Mouse (Mus musculus): ENCODE results near the gene Map3k5.

DNA sequence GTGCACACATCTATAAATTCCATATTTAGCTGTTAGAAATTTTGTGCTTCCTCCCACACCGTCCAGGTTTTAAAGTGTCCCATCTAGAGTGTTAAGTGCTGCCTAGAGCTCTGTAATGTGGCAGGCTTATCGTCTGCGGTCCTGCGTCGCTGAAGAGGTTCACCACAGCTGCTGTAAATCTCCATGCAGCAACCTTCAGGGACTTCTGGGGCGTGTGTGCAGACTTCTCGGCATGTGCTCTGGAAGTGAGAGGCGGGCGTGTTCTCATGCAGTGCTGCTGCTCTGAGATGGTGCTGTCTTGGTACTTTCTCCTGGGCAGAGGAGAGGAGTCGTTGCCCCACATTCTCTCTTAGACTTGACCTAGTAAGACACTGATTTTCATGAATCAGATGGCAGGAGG, 246.9 kb downstream of the Map3k5 start:
- TF ChIP-seq CTCF (IDR thresholded peaks at IDR 0.05; ENCODE audit: control insufficient read depth, insufficient read depth, insufficient replicate concordance, low read depth, low read length) (no peak), POLR2A (IDR thresholded peaks at IDR 0.05; ENCODE audit: control insufficient read depth, low read depth, low read length) (no peak)

Measured in testis, adult 2 months (tissue).